In the genomic region with DNA sequence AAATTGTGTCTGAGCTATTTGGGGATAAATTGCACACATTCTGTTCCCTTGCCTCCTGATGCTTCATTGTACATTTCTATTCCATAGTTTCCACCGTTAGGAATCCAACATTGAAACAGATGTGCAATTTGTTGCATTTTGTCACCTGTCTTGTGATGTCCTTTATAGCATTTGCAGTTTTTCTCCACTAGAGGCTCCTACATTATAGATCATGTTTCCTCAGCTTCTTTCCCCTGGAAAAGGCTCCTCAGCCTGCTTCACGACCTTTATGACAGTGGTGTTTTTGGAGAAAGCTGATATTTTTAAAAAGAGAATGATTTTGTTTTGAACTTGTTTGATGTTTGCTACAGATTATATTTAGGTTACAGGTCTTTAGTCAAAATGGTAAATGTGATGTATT, we compare ENCODE assay signal across 14 mouse cellular contexts. TPM values are rescaled to one million over a fixed set of nuclear protein-coding genes. Genes with fewer than 3 reads are reported as not detected.
DNase-seq lines count a peak whose midpoint lies in the region; ATAC-seq and TF ChIP-seq lines count a peak whose summit lies in the region.
"Had no signal": no experiment of that assay in that cellular context is flagged by ENCODE, and none has a peak within 500 bp of the region (broad histone marks: within the 10 kb centered on the region; RNA-seq: fewer than 3 reads in every experiment).

No protein-coding gene starts in this region.

- no peaks in the 10 kb centered on the region for H3K27me3 ChIP-seq in hindbrain, embryonic 14.5 days (ENCODE audit: control insufficient read depth, insufficient read depth, low read length)
- H3K27me3 ChIP-seq in hindbrain, embryonic 13.5 days, result no peaks in the 10 kb centered on the region
- H3K27me3 ChIP-seq in lung, postnatal 0 days (replicated peaks; ENCODE audit: insufficient read depth, low read length), result 0 out of 2 replicates have a peak, but pooled peaks cover 3% of the 10 kb centered on the region

- no peak overlapping the region for H3K27ac ChIP-seq in hindbrain, embryonic 14.5 days
- no peak overlapping the region for H3K27ac ChIP-seq in hindbrain, embryonic 13.5 days
- H3K27ac ChIP-seq in lung, postnatal 0 days (ENCODE audit: low read length), result no peak overlapping the region
- H3K27ac ChIP-seq: embryonic facial prominence, embryonic 12.5 days; limb, embryonic 15.5 days had no signal

- TF ChIP-seq EP300 in lung, postnatal 0 days (IDR thresholded peaks at IDR 0.05), result no peak

- no peak for ATAC-seq in CD4-positive, CD25-positive, alpha-beta regulatory T cell, adult 4 months
- ATAC-seq in hindbrain, embryonic 14.5 days (ENCODE audit: low FRiP score), result no peak
- no peak for ATAC-seq in hindbrain, embryonic 13.5 days (ENCODE audit: low FRiP score)
- ATAC-seq in lung, postnatal 0 days, result no peak

- H3K4me3 ChIP-seq in hindbrain, embryonic 14.5 days (replicated peaks; ENCODE audit: low read length), result no peak overlapping the region
- no peak overlapping the region for H3K4me3 ChIP-seq in hindbrain, embryonic 13.5 days
- no peak overlapping the region for H3K4me3 ChIP-seq in lung, postnatal 0 days (ENCODE audit: low read depth, low read length)
- H3K4me3 ChIP-seq: embryonic facial prominence, embryonic 12.5 days; limb, embryonic 15.5 days had no signal

- H3K36me3 ChIP-seq in hindbrain, embryonic 14.5 days (replicated peaks; ENCODE audit: control insufficient read depth, insufficient read depth), result no peaks in the 10 kb centered on the region
- H3K36me3 ChIP-seq in hindbrain, embryonic 13.5 days, result no peaks in the 10 kb centered on the region
- H3K36me3 ChIP-seq in lung, postnatal 0 days (ENCODE audit: insufficient read depth, low read length), result no peaks in the 10 kb centered on the region
- H3K36me3 ChIP-seq: embryonic facial prominence, embryonic 12.5 days; limb, embryonic 15.5 days had no signal

- H3K4me1 ChIP-seq in hindbrain, embryonic 14.5 days (replicated peaks; ENCODE audit: control insufficient read depth, insufficient read depth, low read length), result no peaks in the 10 kb centered on the region
- H3K4me1 ChIP-seq in hindbrain, embryonic 13.5 days (replicated peaks), result no peaks in the 10 kb centered on the region
- H3K4me1 ChIP-seq in lung, postnatal 0 days (ENCODE audit: insufficient read depth, low read depth, low read length), result no peaks in the 10 kb centered on the region
- H3K4me1 ChIP-seq: embryonic facial prominence, embryonic 12.5 days; limb, embryonic 15.5 days had no signal

- DNase-seq in CD4-positive, CD25-positive, alpha-beta regulatory T cell, adult 2 months (ENCODE audit: low read depth, low spot score), result peak; percentile 12
- peak; percentile 64 for DNase-seq in hindbrain, embryonic 14.5 days (ENCODE audit: low spot score)
- DNase-seq in lung, postnatal 0 days (ENCODE audit: low spot score), result peak; percentile 50
- no peak for DNase-seq in lung, postnatal 10 days
- no peak for DNase-seq in urinary bladder, postnatal 36 days (ENCODE audit: low spot score in 2 of 2)
- DNase-seq in spleen, postnatal 14 days (ENCODE audit: low spot score in 2 of 2), result no peak
- DNase-seq: adrenal gland, postnatal 14 days had no signal

- TF ChIP-seq CTCF in lung, postnatal 0 days (IDR thresholded peaks at IDR 0.05), result peak; percentile 60

- no peaks in the 10 kb centered on the region for H3K9me3 ChIP-seq in hindbrain, embryonic 14.5 days (ENCODE audit: control insufficient read depth, low read length)
- no peaks in the 10 kb centered on the region for H3K9me3 ChIP-seq in hindbrain, embryonic 13.5 days
- H3K9me3 ChIP-seq in lung, postnatal 0 days (ENCODE audit: low read length), result no peaks in the 10 kb centered on the region
- H3K9me3 ChIP-seq: embryonic facial prominence, embryonic 12.5 days; limb, embryonic 15.5 days had no signal

- H3K4me2 ChIP-seq in hindbrain, embryonic 14.5 days (replicated peaks), result no peak overlapping the region
- H3K4me2 ChIP-seq in hindbrain, embryonic 13.5 days, result no peak overlapping the region
- H3K4me2 ChIP-seq in lung, postnatal 0 days (replicated peaks; ENCODE audit: low read depth, low read length), result no peak overlapping the region
- H3K4me2 ChIP-seq: embryonic facial prominence, embryonic 12.5 days; limb, embryonic 15.5 days had no signal

- H3K9ac ChIP-seq in hindbrain, embryonic 14.5 days, result no peak overlapping the region
- no peak overlapping the region for H3K9ac ChIP-seq in hindbrain, embryonic 13.5 days
- H3K9ac ChIP-seq in lung, postnatal 0 days (replicated peaks; ENCODE audit: low read depth), result no peak overlapping the region
- H3K9ac ChIP-seq: embryonic facial prominence, embryonic 12.5 days; limb, embryonic 15.5 days had no signal

- 30% methylated on average over 2 of the region's 2 CpGs for WGBS in hindbrain, embryonic 14.5 days
- WGBS in hindbrain, embryonic 13.5 days, result 30% methylated on average over 2 of the region's 2 CpGs
- WGBS in lung, postnatal 0 days, result 16% methylated on average over 2 of the region's 2 CpGs

RNA-seq across cellular contexts. Expression of a gene that starts 18.7 kb away (rescaled TPM):
- not detected for polyA plus RNA-seq in CD4-positive, CD25-positive, alpha-beta regulatory T cell, adult 4 months (2017; shearing (Covaris generic))
- polyA plus RNA-seq in hindbrain, embryonic 14.5 days (2014; fragmentation: Nextera tagmentation; extraction: Ambion mirVana), result 0.31 and 0.95 TPM in 2 replicates
- 0.41 and 0.74 TPM in 2 replicates for polyA plus RNA-seq in hindbrain, embryonic 13.5 days (2015; fragmentation: Nextera tagmentation; extraction: Ambion mirVana)
- polyA plus RNA-seq in lung, postnatal 0 days (2015; fragmentation: Nextera tagmentation; extraction: Ambion mirVana), result not detected in 2 replicates
- polyA plus RNA-seq: embryonic facial prominence, embryonic 12.5 days; gonadal fat pad, adult 2 months; kidney, embryonic 16.5 days; limb, embryonic 15.5 days; small intestine, adult 2 months had no signal

RNA-seq across cellular contexts. Expression of a gene that starts 25.1 kb away (rescaled TPM):
- polyA plus RNA-seq in CD4-positive, CD25-positive, alpha-beta regulatory T cell, adult 4 months (2017; shearing (Covaris generic)), result 10 to 100 TPM; 18.7 to 20.9 TPM
- polyA plus RNA-seq in hindbrain, embryonic 14.5 days (2014; fragmentation: Nextera tagmentation; extraction: Ambion mirVana), result 27.2 and 34.6 TPM in 2 replicates
- polyA plus RNA-seq in hindbrain, embryonic 13.5 days (2015; fragmentation: Nextera tagmentation; extraction: Ambion mirVana), result 26.7 and 29.7 TPM in 2 replicates
- polyA plus RNA-seq in lung, postnatal 0 days (2015; fragmentation: Nextera tagmentation; extraction: Ambion mirVana), result 10.4 and 16.2 TPM in 2 replicates

RNA-seq across cellular contexts. Expression of a gene that starts 33.8 kb away (rescaled TPM):
- not detected for polyA plus RNA-seq in CD4-positive, CD25-positive, alpha-beta regulatory T cell, adult 4 months (2017; shearing (Covaris generic))
- polyA plus RNA-seq in hindbrain, embryonic 14.5 days (2014; fragmentation: Nextera tagmentation; extraction: Ambion mirVana), result 10.6 and 11.4 TPM in 2 replicates
- 9.3 and 13.7 TPM in 2 replicates for polyA plus RNA-seq in hindbrain, embryonic 13.5 days (2015; fragmentation: Nextera tagmentation; extraction: Ambion mirVana)
- polyA plus RNA-seq in lung, postnatal 0 days (2015; fragmentation: Nextera tagmentation; extraction: Ambion mirVana), result 0.05 TPM in 1 of 2 replicates, not detected in the other
- polyA plus RNA-seq: kidney, embryonic 16.5 days; small intestine, adult 2 months had no signal

RNA-seq across cellular contexts. Expression of a gene that starts 43.6 kb away (rescaled TPM):
- not detected for polyA plus RNA-seq in CD4-positive, CD25-positive, alpha-beta regulatory T cell, adult 4 months (2017; shearing (Covaris generic))
- polyA plus RNA-seq in hindbrain, embryonic 14.5 days (2014; fragmentation: Nextera tagmentation; extraction: Ambion mirVana), result 11.6 and 14.0 TPM in 2 replicates
- polyA plus RNA-seq in hindbrain, embryonic 13.5 days (2015; fragmentation: Nextera tagmentation; extraction: Ambion mirVana), result 10.9 and 13.9 TPM in 2 replicates
- polyA plus RNA-seq in lung, postnatal 0 days (2015; fragmentation: Nextera tagmentation; extraction: Ambion mirVana), result not detected in 2 replicates
- polyA plus RNA-seq: gonadal fat pad, adult 2 months; small intestine, adult 2 months had no signal

RNA-seq across cellular contexts. Expression of a gene that starts 58.1 kb away (rescaled TPM):
- polyA plus RNA-seq in CD4-positive, CD25-positive, alpha-beta regulatory T cell, adult 4 months (2017; shearing (Covaris generic)), result not detected
- polyA plus RNA-seq in hindbrain, embryonic 14.5 days (2014; fragmentation: Nextera tagmentation; extraction: Ambion mirVana), result 0.50 and 1.2 TPM in 2 replicates
- polyA plus RNA-seq in hindbrain, embryonic 13.5 days (2015; fragmentation: Nextera tagmentation; extraction: Ambion mirVana), result 1.8 and 3.0 TPM in 2 replicates
- not detected in 2 replicates for polyA plus RNA-seq in lung, postnatal 0 days (2015; fragmentation: Nextera tagmentation; extraction: Ambion mirVana)
- polyA plus RNA-seq: gonadal fat pad, adult 2 months; kidney, embryonic 16.5 days; small intestine, adult 2 months had no signal

Comparison
In these comparisons a context has a peak if more than half of its experiments do, and no peak if none do; other contexts are left out.
1. DNase-seq: peak in CD4-positive, CD25-positive, alpha-beta regulatory T cell, adult 2 months (single experiment), hindbrain, embryonic 14.5 days (single experiment) and lung, postnatal 0 days (single experiment); none in lung, postnatal 10 days (single experiment), urinary bladder, postnatal 36 days (0 of 2) and spleen, postnatal 14 days (0 of 2).